Mouse (Mus musculus): Measurements from ENCODE around the gene Fnbp1l. TPM values are rescaled to one million over a fixed set of nuclear protein-coding genes. Genes with fewer than 3 reads are reported as not detected.

Fnbp1l gene
- polyA plus RNA-seq, 1 experiment: not detected

DNA sequence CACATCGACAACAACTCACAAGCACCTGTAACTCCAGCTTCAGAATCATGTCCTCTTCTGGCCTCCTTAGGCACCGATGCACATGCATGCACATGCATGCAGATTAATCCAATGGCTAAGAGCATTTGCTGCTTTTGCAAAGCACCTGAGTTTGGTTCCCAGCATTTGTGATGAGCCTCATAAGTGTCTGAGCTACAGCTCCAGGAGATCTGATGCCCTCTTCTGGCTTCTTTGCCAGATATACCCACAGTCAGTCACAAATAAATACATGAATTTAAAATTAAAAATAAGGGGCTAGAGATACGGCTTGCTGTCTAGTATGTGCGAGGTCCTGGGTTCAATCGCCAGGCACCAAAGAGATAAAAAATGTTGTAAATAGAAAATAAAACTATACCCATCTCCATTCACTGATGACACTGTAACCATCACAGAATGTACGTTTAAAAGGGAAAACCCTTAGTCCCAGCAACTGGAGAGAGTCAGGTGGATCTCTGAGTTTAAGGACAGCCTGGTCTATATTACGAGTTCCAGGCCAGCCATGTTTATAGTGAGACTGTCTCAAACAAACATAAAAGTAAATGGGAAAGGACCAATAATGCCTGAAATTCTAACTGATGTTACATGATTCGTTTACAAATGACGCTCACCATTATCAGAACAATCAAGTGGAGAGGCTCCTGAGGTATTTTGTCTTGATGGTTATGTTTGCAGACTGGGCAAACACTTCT is 1.7 kb downstream of the Fnbp1l start:
- Histone ChIP-seq H3K27me3 (ENCODE audit: control insufficient read depth) (peaks cover 46% of the 10 kb centered on the region), H3K9me3 (ENCODE audit: control insufficient read depth, low read length) (no peaks in the 10 kb centered on the region), H3K4me3 (replicated peaks) (peak overlapping the region; percentile 59), H3K4me1 (ENCODE audit: control insufficient read depth) (peaks cover 7% of the 10 kb centered on the region), H3K36me3 (ENCODE audit: control insufficient read depth) (no peaks in the 10 kb centered on the region)
- TF ChIP-seq TAL1 (IDR thresholded peaks at IDR 0.05; ENCODE audit: low read length): no peak
- no peak for TF ChIP-seq GATA1 (IDR thresholded peaks at IDR 0.05; ENCODE audit: low read length)

DNA sequence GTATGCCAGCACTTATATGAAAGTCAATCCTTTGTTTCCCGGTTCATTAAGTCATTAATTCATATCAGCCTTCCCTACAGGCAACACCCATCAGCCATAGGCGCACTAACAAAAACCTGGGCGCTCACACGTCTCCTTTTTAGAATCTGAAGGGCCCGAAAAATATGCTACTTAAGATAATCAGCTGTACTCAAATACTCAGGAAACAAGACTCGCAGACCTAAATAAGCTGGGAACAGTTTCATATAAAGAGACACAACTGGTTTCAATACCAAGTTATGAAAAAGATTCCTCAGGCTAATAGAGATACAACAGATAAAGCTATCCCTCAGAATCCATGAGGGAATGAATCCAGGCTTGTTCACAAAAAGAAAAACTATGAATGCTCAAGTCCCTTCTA is 7.0 kb downstream of the Fnbp1l start:
- no peaks in the 10 kb centered on the region for H3K36me3 ChIP-seq (ENCODE audit: control insufficient read depth)
- TF ChIP-seq GATA1 (IDR thresholded peaks at IDR 0.05; ENCODE audit: low read length) (no peak), TAL1 (IDR thresholded peaks at IDR 0.05; ENCODE audit: low read length) (no peak)
- peaks cover 8% of the 10 kb centered on the region for H3K27me3 ChIP-seq (ENCODE audit: control insufficient read depth)
- H3K4me1 ChIP-seq (ENCODE audit: control insufficient read depth): no peaks in the 10 kb centered on the region
- no peaks in the 10 kb centered on the region for H3K9me3 ChIP-seq (ENCODE audit: control insufficient read depth, low read length)
- H3K4me3 ChIP-seq (replicated peaks): no peak overlapping the region

DNA sequence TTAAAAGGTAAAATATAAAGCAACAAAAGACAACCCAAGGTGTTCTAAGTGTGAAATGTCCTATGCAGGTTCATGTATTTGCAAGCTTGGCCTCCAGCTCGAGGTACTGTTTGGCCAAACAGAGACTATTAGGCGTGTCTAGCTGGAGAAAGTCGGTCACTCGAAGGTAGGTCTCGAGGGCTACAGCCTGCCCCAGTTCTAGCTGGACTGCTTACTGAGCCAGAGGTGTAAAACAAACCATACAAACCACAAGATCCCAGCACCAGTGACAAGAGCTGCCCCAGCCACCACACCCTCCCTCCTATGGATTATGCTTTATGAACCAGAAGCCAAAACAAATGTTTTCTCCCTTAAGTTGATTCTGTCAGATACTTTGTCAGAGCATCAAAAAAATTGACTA is 7.8 kb downstream of the Fnbp1l start:
- no peaks in the 10 kb centered on the region for H3K9me3 ChIP-seq (ENCODE audit: control insufficient read depth, low read length)
- no peak overlapping the region for H3K4me3 ChIP-seq (replicated peaks)
- peaks cover under 1% of the 10 kb centered on the region; the same call in 1 of the 2 replicates for H3K27me3 ChIP-seq (ENCODE audit: control insufficient read depth)
- H3K4me1 ChIP-seq (ENCODE audit: control insufficient read depth): no peaks in the 10 kb centered on the region
- TF ChIP-seq TAL1 (IDR thresholded peaks at IDR 0.05; ENCODE audit: low read length) (no peak), GATA1 (IDR thresholded peaks at IDR 0.05; ENCODE audit: low read length) (no peak)
- H3K36me3 ChIP-seq (ENCODE audit: control insufficient read depth): no peaks in the 10 kb centered on the region

DNA sequence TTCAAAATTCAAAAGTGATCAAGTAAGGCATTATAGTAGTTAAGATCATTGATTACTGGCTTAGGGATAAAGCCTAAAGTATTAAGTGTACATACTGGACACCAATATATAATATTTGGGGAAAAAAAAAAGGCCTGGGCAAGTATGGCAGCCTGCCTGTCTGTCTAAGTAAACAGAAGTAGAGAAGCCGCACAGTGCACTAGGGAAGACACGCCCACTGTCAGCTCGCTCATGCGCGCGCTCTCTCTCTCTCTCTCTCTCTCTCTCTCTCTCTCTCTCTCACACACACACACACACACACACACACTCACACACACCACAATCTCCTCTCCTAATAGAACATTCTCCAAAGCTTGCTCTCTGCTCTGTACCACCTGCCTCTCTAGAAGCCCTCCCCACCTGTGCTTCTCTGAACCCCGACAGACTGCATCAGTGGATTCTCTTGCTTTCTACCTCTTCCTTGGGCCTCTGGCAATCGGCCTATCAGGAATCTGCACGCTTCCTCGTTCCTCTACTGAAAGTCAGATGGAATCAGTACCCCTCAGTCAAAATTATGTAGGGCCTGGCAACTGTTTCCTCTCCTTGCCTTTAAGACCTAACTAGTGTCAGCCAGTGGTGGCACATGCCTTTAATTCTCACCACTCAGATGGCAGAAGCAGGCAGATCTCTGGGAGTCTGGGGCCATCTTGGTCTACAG is 13.3 kb downstream of the Fnbp1l start:
- no peaks in the 10 kb centered on the region for H3K36me3 ChIP-seq (ENCODE audit: control insufficient read depth)
- H3K9me3 ChIP-seq (ENCODE audit: control insufficient read depth, low read length): no peaks in the 10 kb centered on the region
- no peaks in the 10 kb centered on the region for H3K4me1 ChIP-seq (ENCODE audit: control insufficient read depth)
- TF ChIP-seq GATA1 (IDR thresholded peaks at IDR 0.05; ENCODE audit: low read length) (no peak), TAL1 (IDR thresholded peaks at IDR 0.05; ENCODE audit: low read length) (no peak)
- H3K27me3 ChIP-seq (ENCODE audit: control insufficient read depth): no peaks in the 10 kb centered on the region
- H3K4me3 ChIP-seq (replicated peaks): no peak overlapping the region

DNA sequence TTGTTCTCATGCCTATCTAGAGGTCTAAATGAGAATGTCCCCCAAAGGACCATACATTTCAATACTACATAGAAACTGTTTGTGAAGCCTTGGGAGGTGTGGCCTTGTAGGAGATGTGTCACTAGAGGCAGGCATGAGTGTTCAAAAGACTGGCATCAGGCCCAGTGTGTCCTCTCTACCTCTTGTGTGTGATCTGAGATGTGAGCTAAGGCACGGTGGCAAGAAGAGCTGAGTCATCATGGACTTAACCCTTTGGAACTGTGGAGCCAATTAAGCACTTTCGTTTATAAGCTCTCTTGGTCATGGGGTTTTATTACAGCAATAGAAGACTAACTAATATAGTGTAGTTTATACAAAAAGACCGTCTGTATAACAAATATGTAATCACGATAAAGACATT is 16.3 kb downstream of the Fnbp1l start:
- Histone ChIP-seq H3K9me3 (ENCODE audit: control insufficient read depth, low read length) (no peaks in the 10 kb centered on the region), H3K36me3 (ENCODE audit: control insufficient read depth) (no peaks in the 10 kb centered on the region), H3K4me1 (ENCODE audit: control insufficient read depth) (no peaks in the 10 kb centered on the region), H3K4me3 (replicated peaks) (no peak overlapping the region), H3K27me3 (ENCODE audit: control insufficient read depth) (no peaks in the 10 kb centered on the region)
- no peak for TF ChIP-seq TAL1 (IDR thresholded peaks at IDR 0.05; ENCODE audit: low read length)
- TF ChIP-seq GATA1 (IDR thresholded peaks at IDR 0.05; ENCODE audit: low read length): no peak

DNA sequence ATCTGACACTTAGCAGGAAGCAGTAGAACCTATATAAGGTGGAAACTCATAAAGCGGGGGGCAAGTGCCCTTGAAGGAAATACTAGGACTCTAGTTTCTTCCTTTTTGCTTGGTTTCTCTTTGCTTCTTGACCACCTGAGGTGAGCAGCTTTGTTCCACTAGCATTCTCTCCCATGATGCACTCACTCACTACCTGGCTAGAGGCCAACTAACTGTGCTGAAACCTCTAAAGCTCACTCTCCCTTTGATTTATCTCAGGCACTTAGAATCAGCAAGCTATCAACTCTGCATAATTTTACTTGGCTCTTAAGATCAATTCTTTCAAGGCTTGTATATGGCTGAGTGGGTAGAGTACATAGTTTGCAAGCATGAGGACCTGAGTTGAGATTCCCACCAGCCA is 17.1 kb downstream of the Fnbp1l start:
- Histone ChIP-seq H3K36me3 (ENCODE audit: control insufficient read depth) (no peaks in the 10 kb centered on the region), H3K27me3 (ENCODE audit: control insufficient read depth) (no peaks in the 10 kb centered on the region), H3K4me3 (replicated peaks) (no peak overlapping the region), H3K9me3 (ENCODE audit: control insufficient read depth, low read length) (no peaks in the 10 kb centered on the region), H3K4me1 (ENCODE audit: control insufficient read depth) (no peaks in the 10 kb centered on the region)
- TF ChIP-seq GATA1 (IDR thresholded peaks at IDR 0.05; ENCODE audit: low read length): no peak
- TF ChIP-seq TAL1 (IDR thresholded peaks at IDR 0.05; ENCODE audit: low read length): no peak

DNA sequence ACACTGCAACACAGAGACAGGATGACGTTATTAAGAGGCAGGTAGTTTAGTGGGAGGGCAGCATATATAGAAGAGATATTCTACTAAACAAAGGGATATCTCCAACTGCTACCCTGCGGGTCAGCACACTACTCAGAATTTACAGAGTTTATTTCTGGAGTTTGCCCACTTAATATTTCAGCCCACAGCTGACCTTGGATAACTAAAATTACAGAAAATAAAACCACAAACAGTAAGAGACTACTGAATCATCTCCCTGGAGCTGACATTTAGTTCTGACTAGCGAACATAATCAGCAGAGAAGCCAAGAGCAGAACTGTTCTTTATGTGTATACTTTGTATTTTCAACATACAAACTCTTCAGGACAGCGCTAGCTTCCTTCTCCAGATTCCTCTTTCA is 20.2 kb downstream of the Fnbp1l start:
- Histone ChIP-seq H3K4me3 (replicated peaks) (no peak overlapping the region), H3K36me3 (ENCODE audit: control insufficient read depth) (no peaks in the 10 kb centered on the region), H3K27me3 (ENCODE audit: control insufficient read depth) (no peaks in the 10 kb centered on the region), H3K4me1 (ENCODE audit: control insufficient read depth) (no peaks in the 10 kb centered on the region), H3K9me3 (ENCODE audit: control insufficient read depth, low read length) (no peaks in the 10 kb centered on the region)
- TF ChIP-seq TAL1 (IDR thresholded peaks at IDR 0.05; ENCODE audit: low read length) (no peak), GATA1 (IDR thresholded peaks at IDR 0.05; ENCODE audit: low read length) (no peak)

DNA sequence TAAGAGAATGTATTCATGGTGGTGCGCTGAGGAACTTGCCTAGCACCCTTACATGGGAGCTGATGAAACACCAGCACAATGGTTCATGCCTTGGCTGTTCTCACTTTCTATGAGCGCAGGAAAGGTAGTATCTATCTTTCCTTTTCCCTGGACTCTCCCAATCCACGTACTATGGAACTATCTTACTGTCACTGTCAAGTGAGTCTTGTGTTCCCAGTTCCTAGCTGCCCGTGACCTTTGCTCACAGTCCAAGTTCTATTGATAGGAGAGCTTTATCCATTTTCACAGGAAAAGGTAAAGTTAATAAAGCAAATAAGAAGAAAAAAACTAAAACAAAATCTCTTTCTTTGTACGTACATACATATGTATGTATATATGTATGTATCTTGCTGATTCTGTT is 28.7 kb downstream of the Fnbp1l start:
- no peaks in the 10 kb centered on the region for H3K4me1 ChIP-seq (ENCODE audit: control insufficient read depth)
- H3K4me3 ChIP-seq (replicated peaks): no peak overlapping the region
- TF ChIP-seq TAL1 (IDR thresholded peaks at IDR 0.05; ENCODE audit: low read length): no peak
- no peak for TF ChIP-seq GATA1 (IDR thresholded peaks at IDR 0.05; ENCODE audit: low read length)

DNA sequence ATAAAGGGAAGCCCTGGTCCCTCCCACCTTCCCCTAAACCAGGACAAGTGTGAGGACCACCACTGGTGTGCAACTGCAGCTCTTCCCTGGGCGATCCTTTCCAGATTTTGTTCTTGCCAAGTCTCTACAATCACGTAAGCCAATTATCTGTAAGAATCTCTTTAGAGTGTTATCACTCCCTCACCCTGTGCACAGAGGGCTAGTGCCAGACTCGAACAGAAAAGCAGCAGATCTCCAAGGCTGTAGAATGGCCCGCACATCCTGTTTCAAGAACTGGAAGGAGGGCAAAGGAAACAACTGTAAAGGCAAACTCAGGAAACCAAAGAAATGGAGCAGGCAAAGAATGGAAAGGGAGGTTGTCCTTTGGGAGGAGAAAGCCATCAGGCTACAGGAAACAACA is 29.2 kb downstream of the Fnbp1l start:
- no peaks in the 10 kb centered on the region for H3K27me3 ChIP-seq (ENCODE audit: control insufficient read depth)
- no peaks in the 10 kb centered on the region for H3K4me1 ChIP-seq (ENCODE audit: control insufficient read depth)
- no peaks in the 10 kb centered on the region for H3K36me3 ChIP-seq (ENCODE audit: control insufficient read depth)
- no peak for TF ChIP-seq TAL1 (IDR thresholded peaks at IDR 0.05; ENCODE audit: low read length)
- TF ChIP-seq GATA1 (IDR thresholded peaks at IDR 0.05; ENCODE audit: low read length): no peak
- no peaks in the 10 kb centered on the region for H3K9me3 ChIP-seq (ENCODE audit: control insufficient read depth, low read length)
- H3K4me3 ChIP-seq (replicated peaks): no peak overlapping the region

More for the DNA sequence above, 28.7 kb downstream of the Fnbp1l start:
- Histone ChIP-seq H3K36me3 (ENCODE audit: control insufficient read depth) (no peaks in the 10 kb centered on the region), H3K9me3 (ENCODE audit: control insufficient read depth, low read length) (no peaks in the 10 kb centered on the region), H3K27me3 (ENCODE audit: control insufficient read depth) (no peaks in the 10 kb centered on the region)
